Mouse (Mus musculus) heart, embryonic 10.5 days (tissue): Measurements from ENCODE around the gene Nudt17. TPM values are rescaled to one million over a fixed set of nuclear protein-coding genes. Genes with fewer than 3 reads are reported as not detected.

Experiments
- DNase-seq: peaks from one replicate; pipeline ENCODE4 v3.0.0-alpha.2; 2017; ENCODE audit warnings: low spot score
- H3K27ac ChIP-seq: fragments of 300-500 bp; sonication (generic); 2 replicates; pipeline ENCODE4 v1.5.1; 2016; ENCODE audit warnings: mild to moderate bottlenecking
- H3K27me3 ChIP-seq: fragments of 300-500 bp; sonication (generic); 2 replicates; pipeline ENCODE4 v1.6.1; 2016; ENCODE audit warnings: mild to moderate bottlenecking; ENCODE audit not compliant: poor library complexity, insufficient read depth, severe bottlenecking
- H3K36me3 ChIP-seq: fragments of 300-500 bp; sonication (generic); 2 replicates; pipeline ENCODE4 v1.6.1; 2016; ENCODE audit warnings: mild to moderate bottlenecking, moderate library complexity
- H3K4me1 ChIP-seq: fragments of 300-500 bp; sonication (generic); 2 replicates; pipeline ENCODE4 v1.6.1; 2016; ENCODE audit warnings: mild to moderate bottlenecking
- H3K4me3 ChIP-seq: fragments of 300-500 bp; sonication (generic); 2 replicates; pipeline ENCODE4 v1.5.1; 2016; ENCODE audit warnings: mild to moderate bottlenecking, moderate library complexity
- H3K9me3 ChIP-seq: fragments of 300-500 bp; sonication (generic); 2 replicates; pipeline ENCODE4 v1.6.1; 2016; ENCODE audit warnings: mild to moderate bottlenecking, moderate library complexity
- WGBS: fragments of 180-500 bp; shearing (Covaris S2); methylation state at CpG from one replicate; pipeline ENCODE4 v1.1.7; 2016; 5-methylcytosine and 5-hydroxymethylcytosine counted together
- polyA plus RNA-seq: library from polyadenylated mRNA; unstranded; fragments of >200 nt; fragmentation: Nextera tagmentation; extraction: Ambion mirVana; gene quantifications from 2 replicates; pipeline ENCODE4 v1.2.1, GENCODE M21; 2016

Gene Nudt17
- polyA plus RNA-seq, 1 experiment from 2014 or later = 7.1 TPM

DNA sequence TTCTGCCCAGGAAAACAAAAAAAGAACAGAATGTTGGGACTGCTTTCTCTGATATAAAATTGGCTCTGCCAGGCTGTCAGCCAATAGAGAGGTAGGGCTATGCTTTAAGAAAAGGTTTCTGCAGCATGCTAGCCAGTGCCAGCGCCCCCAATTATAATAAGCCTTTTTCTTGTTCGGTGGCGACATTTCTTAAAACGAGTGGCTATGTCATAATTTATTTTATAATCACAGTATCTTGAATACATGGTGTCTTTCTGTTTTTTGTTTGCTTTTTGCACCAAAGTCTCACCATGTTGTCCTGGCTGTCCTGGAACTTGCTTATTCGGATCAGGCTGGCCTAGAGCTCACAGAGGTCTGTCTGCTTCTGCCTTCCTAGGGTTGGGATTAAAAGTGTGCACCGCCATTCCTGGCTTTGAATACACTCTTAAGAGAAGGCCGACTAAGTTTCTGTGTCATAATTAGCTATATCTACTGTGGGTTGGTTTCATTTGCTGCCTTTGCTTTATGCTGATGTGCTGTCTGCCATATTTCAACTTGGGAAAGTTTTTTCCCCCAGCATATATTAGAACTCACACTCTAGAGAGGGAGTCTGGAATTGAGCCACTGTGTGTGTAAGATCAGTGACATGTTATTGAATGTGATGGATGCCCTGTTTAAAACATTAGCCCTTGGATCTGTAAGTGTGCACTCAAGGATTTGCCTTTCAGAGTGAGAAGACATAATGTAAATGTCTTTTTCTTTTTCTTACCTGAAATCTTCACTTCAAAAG, 20.5 kb upstream of the Nudt17 start:
- no peaks in the 10 kb centered on the region for H3K9me3 ChIP-seq
- peaks cover 6% of the 10 kb centered on the region for H3K36me3 ChIP-seq
- H3K27ac ChIP-seq = peak overlapping the region; percentile 91
- peak overlapping the region; percentile 90 for H3K4me3 ChIP-seq
- WGBS = 51% methylated on average over 7 of the region's 7 CpGs
- H3K4me1 ChIP-seq = peaks cover 29% of the 10 kb centered on the region
- peak; percentile 55 for DNase-seq
- no peaks in the 10 kb centered on the region for H3K27me3 ChIP-seq

DNA sequence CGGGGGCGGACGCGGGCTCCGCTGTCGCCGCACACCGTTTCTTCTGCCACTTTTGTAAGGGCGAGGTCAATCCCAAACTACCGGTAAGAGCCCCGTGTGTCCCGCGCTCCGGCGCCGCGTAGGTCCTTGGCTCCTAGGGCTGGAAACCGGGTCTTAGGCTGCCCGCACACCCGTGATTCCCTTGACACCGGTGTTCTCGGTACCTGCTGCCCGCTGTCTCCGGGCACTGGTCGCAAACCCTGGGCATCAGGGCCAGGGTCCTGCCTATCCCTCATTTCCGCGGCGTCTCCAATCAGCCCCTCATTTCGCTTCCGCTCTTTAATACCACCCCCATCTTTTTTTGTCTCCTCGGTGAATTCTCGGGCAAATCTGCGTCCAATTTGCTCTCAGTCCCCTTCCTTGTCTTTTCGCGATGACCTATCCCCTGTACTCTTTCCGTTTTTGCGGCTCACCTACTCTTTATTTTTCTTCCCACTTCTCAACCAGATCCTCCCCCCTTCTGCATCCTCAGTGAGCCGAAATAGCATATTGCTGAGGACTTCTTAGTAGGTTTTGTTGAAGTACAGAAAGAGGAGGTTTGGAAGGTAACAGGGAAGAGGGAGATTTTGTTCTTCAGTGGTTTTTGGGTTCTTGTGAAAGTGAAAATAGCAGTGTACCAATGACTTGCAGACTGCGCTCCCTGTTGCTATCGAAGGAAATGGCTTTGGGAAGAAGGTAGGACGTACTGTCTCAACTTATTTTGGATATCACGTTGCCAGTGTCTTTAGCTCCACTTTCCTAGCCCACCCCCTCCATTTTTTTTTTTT, 19.7 kb upstream of the Nudt17 start:
- H3K4me3 ChIP-seq = peak overlapping the region; percentile 90

DNA sequence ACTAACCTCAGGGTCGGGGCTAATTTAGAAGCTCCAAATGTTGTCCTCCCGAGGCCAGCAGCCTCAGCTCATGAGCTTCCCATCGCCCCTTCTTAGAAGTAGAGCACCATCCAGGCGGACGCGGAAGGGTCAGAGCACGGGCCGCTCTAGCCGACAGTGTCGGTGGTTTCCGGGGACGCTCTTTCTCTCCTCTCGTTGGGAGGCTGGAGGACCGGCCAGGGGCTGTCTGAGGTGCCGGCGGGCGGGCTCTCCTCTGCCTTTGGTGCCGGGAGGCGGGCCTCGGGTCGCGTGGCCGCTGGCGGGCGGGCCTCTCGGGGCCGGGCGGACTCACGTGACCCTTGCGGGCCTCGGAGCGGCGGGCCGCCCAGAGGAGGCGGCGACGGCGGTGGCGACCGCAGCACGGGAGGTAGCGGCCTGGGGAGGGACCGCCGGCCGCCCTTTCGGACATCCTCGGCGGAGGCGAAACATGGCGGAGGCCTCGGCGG, 19.0 kb upstream of the Nudt17 start, which contains the start of the genes Polr3c and Rnf115:
TSS of gene Polr3c (minus strand) at position 286 of the 485 bp plus-strand sequence.
TSS of gene Rnf115 (plus strand) at position 322 of the 485 bp plus-strand sequence.
- H3K9me3 ChIP-seq = no peaks in the 10 kb centered on the region
- H3K4me1 ChIP-seq = peaks cover 33% of the 10 kb centered on the region
- no peaks in the 10 kb centered on the region for H3K27me3 ChIP-seq
- peak; percentile 98 for DNase-seq
- peak within 1 kb of the TSS; percentile 90 for H3K4me3 ChIP-seq
- peaks cover 19% of the 10 kb centered on the region for H3K36me3 ChIP-seq
- WGBS = under 1% methylated on average over 48 of the region's 52 CpGs
- peak within 1 kb of the TSS; percentile 91 for H3K27ac ChIP-seq

More for the DNA sequence above, 19.7 kb upstream of the Nudt17 start:
- under 1% methylated on average over 42 of the region's 42 CpGs for WGBS
- no peak for DNase-seq
- H3K4me1 ChIP-seq = peaks cover 29% of the 10 kb centered on the region
- H3K27ac ChIP-seq = peak overlapping the region; percentile 91
- no peaks in the 10 kb centered on the region for H3K9me3 ChIP-seq
- H3K27me3 ChIP-seq = no peaks in the 10 kb centered on the region
- H3K36me3 ChIP-seq = peaks cover 14% of the 10 kb centered on the region

DNA sequence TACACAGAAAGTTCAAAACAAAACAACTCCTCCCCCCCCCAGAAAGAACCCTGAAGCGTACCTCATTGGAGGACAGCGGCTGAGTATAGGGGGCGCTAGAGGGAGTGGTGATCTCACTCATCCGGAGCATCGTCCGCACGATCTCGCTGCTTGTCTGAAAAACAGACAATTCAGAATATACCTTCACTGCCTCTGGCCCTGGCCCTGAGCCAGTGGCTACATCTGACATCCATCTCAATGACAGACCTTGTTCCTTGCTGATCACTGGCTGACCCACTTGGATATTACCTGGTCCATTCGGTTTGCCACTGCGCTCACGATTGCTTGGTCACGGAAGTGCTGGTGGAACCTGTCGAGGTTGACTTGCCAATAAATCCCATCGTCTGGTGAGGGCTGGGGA, 10.8 kb upstream of the Nudt17 start:
- H3K4me3 ChIP-seq = no peak overlapping the region; the same call in 1 of the 2 replicates
- peaks cover 69% of the 10 kb centered on the region for H3K36me3 ChIP-seq
- WGBS = 37% methylated on average over 14 of the region's 14 CpGs
- H3K27ac ChIP-seq = no peak overlapping the region; the same call in 1 of the 2 replicates
- H3K4me1 ChIP-seq = peaks cover 17% of the 10 kb centered on the region; the same call in 1 of the 2 replicates
- H3K27me3 ChIP-seq = no peaks in the 10 kb centered on the region
- no peak for DNase-seq
- H3K9me3 ChIP-seq = no peaks in the 10 kb centered on the region

- no peak for DNase-seq
- Histone ChIP-seq H3K4me1 (0 out of 2 replicates have a peak, but pooled peaks cover 8% of the 10 kb centered on the region), H3K4me3 (no peak overlapping the region), H3K27ac (no peak overlapping the region), H3K27me3 (no peaks in the 10 kb centered on the region), H3K36me3 (peaks cover 74% of the 10 kb centered on the region), H3K9me3 (no peaks in the 10 kb centered on the region)
- 69% methylated on average over 2 of the region's 2 CpGs for WGBS
These were observed 7.5 kb upstream of the Nudt17 start for GRCm38 (mm10) chr3:96715854-96716253.

GRCm38 (mm10) chr3:96714286-96714685, 5.9 kb upstream of the Nudt17 start:
- H3K27me3 ChIP-seq = no peaks in the 10 kb centered on the region
- peaks cover 77% of the 10 kb centered on the region for H3K36me3 ChIP-seq
- H3K4me3 ChIP-seq = no peak overlapping the region
- no peaks in the 10 kb centered on the region for H3K9me3 ChIP-seq
- no peak for DNase-seq
- WGBS = 86% methylated on average over 5 of the region's 5 CpGs
- no peak overlapping the region for H3K27ac ChIP-seq
- 0 out of 2 replicates have a peak, but pooled peaks cover 4% of the 10 kb centered on the region for H3K4me1 ChIP-seq

DNA sequence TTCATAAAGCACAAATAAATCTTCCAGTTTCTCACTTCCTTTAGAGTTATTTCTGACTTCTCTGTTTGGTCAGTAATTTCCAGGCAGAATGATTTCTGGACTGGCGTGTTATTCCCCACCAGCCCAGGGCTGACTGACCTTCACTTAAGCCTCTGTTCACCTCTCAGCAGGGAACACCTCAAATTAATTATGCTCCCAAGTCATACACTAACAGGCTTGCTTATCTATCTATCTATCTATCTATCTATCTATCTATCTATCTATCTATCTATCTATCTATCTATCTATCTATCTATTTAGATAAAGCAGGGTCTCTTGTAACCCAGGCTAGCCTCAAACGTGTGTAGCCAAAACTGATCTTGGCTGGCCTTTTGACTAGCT, 312 bp upstream of the Nudt17 start:
- no peaks in the 10 kb centered on the region for H3K9me3 ChIP-seq
- H3K36me3 ChIP-seq = peaks cover 60% of the 10 kb centered on the region
- peak overlapping the region; percentile 63; the same call in 1 of the 2 replicates for H3K4me3 ChIP-seq
- 53% methylated on average over 2 of the region's 2 CpGs for WGBS
- peaks cover 9% of the 10 kb centered on the region for H3K4me1 ChIP-seq
- peaks cover 18% of the 10 kb centered on the region; the same call in 1 of the 2 replicates for H3K27me3 ChIP-seq
- H3K27ac ChIP-seq = peak overlapping the region; percentile 79; the same call in 1 of the 2 replicates
- DNase-seq = peak; percentile 65

GRCm38 (mm10) chr3:96706984-96707383, 1.4 kb downstream of the Nudt17 start:
- H3K27ac ChIP-seq = no peak overlapping the region
- H3K27me3 ChIP-seq = peaks cover 18% of the 10 kb centered on the region; the same call in 1 of the 2 replicates
- H3K4me3 ChIP-seq = no peak overlapping the region
- 70% methylated on average over 7 of the region's 7 CpGs for WGBS
- H3K9me3 ChIP-seq = no peaks in the 10 kb centered on the region
- peaks cover 9% of the 10 kb centered on the region for H3K4me1 ChIP-seq
- peak; percentile 54 for DNase-seq
- peaks cover 59% of the 10 kb centered on the region for H3K36me3 ChIP-seq

GRCm38 (mm10) chr3:96706217-96706616, 2.1 kb downstream of the Nudt17 start:
- H3K4me3 ChIP-seq = no peak overlapping the region
- H3K9me3 ChIP-seq = no peaks in the 10 kb centered on the region
- H3K36me3 ChIP-seq = peaks cover 59% of the 10 kb centered on the region
- H3K27ac ChIP-seq = no peak overlapping the region
- H3K4me1 ChIP-seq = peaks cover 9% of the 10 kb centered on the region
- WGBS = 89% methylated on average over 11 of the region's 11 CpGs
- peak; percentile 64 for DNase-seq
- peaks cover 18% of the 10 kb centered on the region; the same call in 1 of the 2 replicates for H3K27me3 ChIP-seq

DNA sequence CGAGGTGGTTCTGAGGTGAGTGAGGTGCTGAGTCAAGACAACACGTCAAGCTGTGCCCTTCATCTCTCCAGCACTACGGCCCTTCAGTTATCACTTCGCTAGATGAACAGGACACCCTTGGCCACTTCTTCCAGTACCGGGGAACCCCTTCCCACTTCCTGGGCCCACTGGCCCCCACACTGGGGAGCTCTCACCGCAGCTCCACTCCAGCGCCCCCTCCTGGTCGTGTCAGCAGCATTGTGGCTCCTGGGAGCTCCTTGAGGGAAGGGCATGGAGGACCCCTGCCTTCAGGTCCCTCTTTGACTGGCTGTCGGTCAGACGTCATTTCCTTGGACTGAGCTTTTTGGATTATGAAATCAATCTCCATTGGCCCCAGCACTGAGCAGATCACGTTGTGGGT, 3.6 kb downstream of the Nudt17 start:
- Histone ChIP-seq H3K4me1 (peaks cover 10% of the 10 kb centered on the region), H3K36me3 (peaks cover 59% of the 10 kb centered on the region), H3K27me3 (peaks cover 18% of the 10 kb centered on the region; the same call in 1 of the 2 replicates), H3K4me3 (no peak overlapping the region), H3K27ac (no peak overlapping the region), H3K9me3 (no peaks in the 10 kb centered on the region)
- 67% methylated on average over 11 of the region's 11 CpGs for WGBS
- no peak for DNase-seq

GRCm38 (mm10) chr3:96701003-96701402, 7.4 kb downstream of the Nudt17 start:
- no peak for DNase-seq
- peaks cover 66% of the 10 kb centered on the region for H3K36me3 ChIP-seq
- H3K4me3 ChIP-seq = no peak overlapping the region
- H3K27me3 ChIP-seq = no peaks in the 10 kb centered on the region
- H3K4me1 ChIP-seq = peaks cover 26% of the 10 kb centered on the region
- 80% methylated on average over 4 of the region's 4 CpGs for WGBS
- no peak overlapping the region for H3K27ac ChIP-seq
- no peaks in the 10 kb centered on the region for H3K9me3 ChIP-seq

DNA sequence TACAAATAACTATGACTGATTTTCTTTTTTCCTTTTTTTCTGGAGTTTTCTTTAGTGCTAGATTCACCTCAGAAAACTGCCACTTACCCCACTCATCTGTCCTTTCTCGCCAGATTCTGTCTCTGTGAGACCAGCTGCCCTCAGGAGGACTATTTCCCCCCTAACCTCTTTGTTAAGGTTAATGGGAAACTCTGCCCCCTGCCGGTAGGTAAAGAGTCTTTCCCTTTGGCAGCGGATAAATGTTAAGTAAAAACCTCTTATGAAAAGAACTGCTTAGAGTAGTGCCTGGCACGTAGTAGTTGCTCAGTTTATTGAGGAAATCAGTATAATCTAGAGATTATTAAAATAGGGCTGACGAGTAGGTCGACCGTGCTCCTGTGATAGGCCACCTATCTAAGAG, 8.0 kb downstream of the Nudt17 start:
- Histone ChIP-seq H3K36me3 (peaks cover 63% of the 10 kb centered on the region), H3K4me1 (peaks cover 31% of the 10 kb centered on the region), H3K9me3 (no peaks in the 10 kb centered on the region), H3K27ac (no peak overlapping the region), H3K4me3 (no peak overlapping the region), H3K27me3 (no peaks in the 10 kb centered on the region)
- 54% methylated on average over 7 of the region's 7 CpGs for WGBS
- DNase-seq = no peak
